Mouse (Mus musculus) cerebellum, adult 9-10 months (tissue): ENCODE data around the gene Aldh5a1.
A peak's percentile ranks its signal among the peaks of the same experiment; 100 is the strongest.
"Not testable (repeated sequence)": the region's sequence is repeated elsewhere in the genome, so short reads cannot be mapped to it uniquely, and the experiment has no call there.

Experiments
- DNase-seq: peaks from one replicate; pipeline ENCODE4 v3.0.0; 2022

Aldh5a1 gene

GRCm38 (mm10) chr13:24937108-24937838, at the start of gene Aldh5a1:
Gene Aldh5a1, minus strand, starts transcription at chr13:24937661.
- DNase-seq: peak; percentile 79

DNA sequence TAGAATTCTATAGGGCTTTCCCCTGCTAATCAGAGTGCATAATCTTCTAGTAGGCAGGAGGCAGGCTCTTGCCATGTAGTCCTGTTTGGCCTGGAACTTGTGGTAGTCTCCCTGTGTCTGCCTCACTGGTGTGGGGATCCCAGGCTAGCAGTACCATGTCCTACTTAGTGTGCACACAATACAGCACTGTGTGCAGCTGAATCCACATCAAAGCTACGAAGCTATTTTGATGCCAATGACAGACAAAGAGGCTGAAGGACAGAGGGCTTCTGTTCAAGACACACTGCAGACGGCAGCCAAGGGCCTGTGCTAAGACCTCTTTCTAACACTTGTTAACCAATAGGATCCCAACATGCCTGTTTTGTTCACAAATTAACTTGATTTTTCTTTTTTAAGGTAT, 48.0 kb upstream of the Aldh5a1 start:
- DNase-seq: peak; percentile 20

DNA sequence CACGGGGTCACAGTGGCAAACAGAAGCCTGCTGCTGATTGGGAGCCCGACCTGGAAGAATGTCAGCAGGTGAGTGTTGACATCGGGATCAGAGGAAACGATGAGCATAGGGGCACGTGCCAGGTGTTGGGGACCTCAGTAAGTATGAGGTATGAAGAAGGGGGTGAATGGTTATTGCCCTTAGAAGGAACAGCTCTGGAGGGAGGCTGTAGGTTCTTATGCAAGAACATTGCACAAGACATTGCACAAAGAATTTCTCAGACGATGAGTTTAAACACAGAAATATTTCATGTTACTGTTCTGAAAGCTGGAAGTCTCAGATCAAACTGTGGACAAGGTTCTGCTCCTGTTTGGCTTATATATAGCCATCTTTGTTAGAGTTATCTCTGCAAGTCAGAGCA, 43.6 kb upstream of the Aldh5a1 start:
- no peak for DNase-seq

DNA sequence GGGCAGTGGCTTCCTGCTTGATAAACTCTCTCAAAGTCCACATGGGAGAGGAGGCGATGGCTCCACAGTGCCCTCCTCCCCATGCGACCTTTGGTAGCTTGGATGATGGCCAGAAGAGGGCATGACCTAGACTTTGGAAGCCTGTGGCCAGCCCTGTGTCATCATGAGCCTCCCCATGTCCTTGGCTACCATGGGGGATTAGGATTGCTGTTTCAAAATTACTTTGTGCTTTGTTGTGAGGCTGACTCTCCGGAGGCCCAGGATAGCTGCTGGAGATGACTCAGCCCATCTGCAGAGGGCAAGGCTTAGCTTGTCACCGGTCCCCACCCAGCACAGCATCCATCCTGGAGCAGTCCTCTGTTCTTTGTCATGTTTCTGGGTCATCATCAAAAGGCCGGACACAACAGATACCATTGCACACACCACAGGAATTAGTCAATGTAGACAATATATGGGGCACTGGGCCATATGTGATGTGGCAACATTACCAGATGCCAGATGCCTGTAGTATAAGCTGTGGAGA, 40.4 kb upstream of the Aldh5a1 start:
- no peak for DNase-seq

GRCm38 (mm10) chr13:24976384-24976783, 38.9 kb upstream of the Aldh5a1 start:
- no peak for DNase-seq

DNA sequence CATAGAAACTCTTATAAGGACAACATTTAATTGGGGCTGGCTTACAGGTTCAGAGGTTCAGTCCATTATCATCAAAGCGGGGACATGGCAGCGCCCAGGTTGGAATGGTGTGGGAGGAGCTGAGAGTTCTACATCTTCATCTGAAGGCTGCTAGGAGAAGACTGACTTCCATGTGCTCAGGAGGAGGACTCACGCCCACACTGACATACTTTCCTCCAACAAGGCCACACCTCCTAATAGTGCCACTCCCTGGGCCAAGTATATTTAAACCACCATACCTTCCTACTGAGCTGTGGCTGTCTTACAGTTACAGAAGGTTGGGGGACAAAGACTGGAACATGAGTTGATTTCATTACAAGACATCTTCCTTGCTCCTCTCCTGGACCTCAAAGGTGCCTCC, 34.3 kb upstream of the Aldh5a1 start:
- DNase-seq: not testable (repeated sequence)

GRCm38 (mm10) chr13:24965846-24966201, 28.4 kb upstream of the Aldh5a1 start:
- DNase-seq: no peak

GRCm38 (mm10) chr13:24965130-24965845, 27.8 kb upstream of the Aldh5a1 start:
- DNase-seq: no peak

DNA sequence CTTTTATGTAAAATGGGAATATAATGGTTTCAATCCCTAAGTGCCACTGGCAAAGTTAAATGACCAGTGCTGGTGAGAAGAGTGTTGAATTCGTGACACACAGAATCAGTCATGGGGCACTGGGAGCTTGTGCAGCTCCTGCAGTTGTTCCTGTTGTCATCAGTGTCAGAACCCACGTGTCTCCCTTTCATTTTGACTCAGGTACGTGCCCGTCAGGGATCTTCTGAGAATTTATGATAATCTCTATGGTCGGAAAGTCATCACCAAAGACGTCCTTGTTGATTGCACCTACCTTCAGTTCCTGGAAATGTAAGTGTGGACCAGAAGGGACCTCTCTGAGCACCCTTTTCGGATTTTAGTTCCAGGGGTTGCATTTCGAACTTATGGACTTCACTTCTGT, 24.7 kb upstream of the Aldh5a1 start:
- DNase-seq: no peak

DNA sequence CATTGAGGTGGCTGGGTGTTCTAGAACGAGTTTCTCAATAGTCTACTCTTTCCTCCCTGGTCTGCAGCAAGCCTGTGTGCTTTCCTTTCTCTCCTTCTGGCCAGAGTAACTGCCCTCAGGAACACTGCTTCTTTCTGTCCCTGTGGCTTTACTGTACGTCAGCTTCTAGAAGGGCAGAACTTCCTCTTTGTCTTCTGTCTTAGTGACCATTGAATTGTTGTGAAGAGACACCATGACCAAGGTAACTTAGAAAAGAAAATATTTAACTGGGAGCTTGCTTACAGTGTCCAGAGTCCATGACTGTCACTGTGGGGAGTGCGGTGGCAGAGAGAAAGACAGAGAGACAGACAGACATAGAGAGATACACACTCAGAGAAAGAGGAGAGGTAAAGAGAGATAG, 22.6 kb upstream of the Aldh5a1 start:
- DNase-seq: no peak

- DNase-seq: no peak
Observed at GRCm38 (mm10) chr13:24958671-24959070, 21.2 kb upstream of the Aldh5a1 start.

GRCm38 (mm10) chr13:24955500-24955899, 18.0 kb upstream of the Aldh5a1 start:
- DNase-seq: no peak

DNA sequence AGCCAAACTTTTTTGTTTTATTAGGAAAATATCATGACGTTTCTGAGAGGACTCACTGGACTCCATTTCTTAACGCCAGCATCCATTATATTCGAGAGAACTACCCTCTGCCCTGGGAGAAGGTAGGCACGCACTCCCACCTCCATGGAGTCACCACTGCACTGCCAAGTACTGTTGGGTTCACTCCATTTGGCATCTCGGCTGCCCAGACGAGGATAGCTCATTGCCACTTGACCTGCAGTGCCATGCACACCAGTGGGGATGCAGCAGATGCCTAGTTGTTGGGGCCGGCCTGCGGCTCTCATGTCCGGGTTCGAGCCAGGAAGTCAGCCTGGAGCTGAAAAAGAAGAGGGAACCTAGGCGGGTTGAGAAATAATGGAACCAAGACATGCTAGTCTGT, 17.6 kb upstream of the Aldh5a1 start:
- no peak for DNase-seq

- DNase-seq: no peak
Observed at GRCm38 (mm10) chr13:24952659-24953058, 15.2 kb upstream of the Aldh5a1 start.

DNA sequence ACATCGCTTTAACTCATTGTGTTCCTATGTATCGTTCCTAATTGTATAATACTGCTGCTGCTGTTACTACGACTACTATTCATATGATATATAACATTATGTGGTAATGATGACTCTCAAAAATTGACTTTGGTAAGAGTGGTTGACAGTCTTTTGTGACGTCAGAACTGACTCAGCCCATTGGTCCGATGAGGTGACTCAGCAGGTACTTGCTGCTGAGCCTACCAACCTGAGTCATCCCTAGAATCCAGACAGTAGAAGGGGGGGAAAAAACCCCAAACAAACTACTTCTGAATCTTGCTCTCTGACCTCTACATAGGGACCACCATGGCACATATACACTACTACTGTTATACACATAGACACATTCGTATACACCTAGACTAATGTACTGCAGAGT, 11.4 kb upstream of the Aldh5a1 start:
- DNase-seq: no peak

- DNase-seq: no peak
Observed at GRCm38 (mm10) chr13:24947158-24947557, 9.7 kb upstream of the Aldh5a1 start.

DNA sequence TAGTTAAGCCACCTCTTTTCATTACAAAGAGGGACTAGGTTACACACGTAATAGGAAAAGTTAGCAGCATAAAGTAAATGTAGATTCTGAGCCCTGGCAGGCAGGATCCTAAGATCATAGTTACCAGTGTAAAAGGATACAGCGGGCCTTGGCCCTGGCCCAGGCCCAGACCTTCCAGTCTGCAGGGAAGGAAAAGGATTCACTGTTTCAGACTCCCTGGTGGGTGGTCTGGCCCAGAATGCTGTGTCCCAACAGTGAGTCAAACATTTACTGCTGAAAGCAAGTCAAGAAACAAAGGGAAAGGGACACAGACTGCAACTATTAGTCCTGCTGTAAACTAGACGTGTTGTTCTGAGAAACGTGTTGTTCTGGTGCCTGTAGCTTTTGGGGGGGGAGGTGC, 8.1 kb upstream of the Aldh5a1 start:
- DNase-seq: peak; percentile 26

DNA sequence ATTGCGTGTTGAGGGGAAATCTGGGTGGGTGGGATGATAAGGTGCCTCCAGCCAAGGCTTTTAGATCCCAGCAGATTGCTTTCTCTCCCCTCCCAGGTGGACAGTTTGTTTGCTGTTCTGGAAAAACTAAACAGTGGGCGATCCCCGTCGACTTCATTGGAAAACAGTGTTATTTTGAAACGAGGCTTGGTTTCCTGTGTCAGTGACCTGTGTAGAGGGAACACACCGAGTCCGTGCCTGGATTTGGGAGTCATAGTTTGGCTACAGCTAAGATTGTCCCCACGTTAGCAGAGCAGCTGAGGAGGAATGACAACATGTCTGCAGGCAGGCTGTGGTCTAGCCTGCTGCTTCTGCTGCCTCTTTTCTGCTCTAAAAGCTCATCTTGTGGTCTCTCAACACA, 5.8 kb upstream of the Aldh5a1 start:
- DNase-seq: no peak

- DNase-seq: peak; percentile 52
Observed at GRCm38 (mm10) chr13:24942512-24943282, 5.2 kb upstream of the Aldh5a1 start, which contains the start of gene Gpld1. Gene Gpld1, plus strand, starts transcription at chr13:24943152.

DNA sequence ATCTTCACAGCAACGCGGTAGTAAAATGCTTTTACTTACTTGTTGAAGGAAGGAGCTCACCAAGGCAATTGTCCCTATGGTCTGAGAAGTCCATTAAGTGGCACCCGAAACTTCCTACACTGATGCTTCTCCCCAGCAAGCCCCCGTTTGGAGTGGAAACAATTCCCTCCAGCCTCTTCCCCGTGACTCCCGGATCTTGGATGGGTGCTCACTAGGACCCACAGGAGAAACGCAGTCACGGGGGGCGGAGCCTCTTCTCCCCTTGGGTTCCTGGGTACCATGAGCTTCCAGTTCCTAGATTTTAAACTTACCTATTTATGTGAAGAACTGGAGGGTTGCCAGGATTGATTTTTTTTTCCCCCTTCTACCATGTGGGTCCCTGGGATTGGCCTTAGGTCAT, 2.0 kb upstream of the Aldh5a1 start:
- peak; percentile 46 for DNase-seq

DNA sequence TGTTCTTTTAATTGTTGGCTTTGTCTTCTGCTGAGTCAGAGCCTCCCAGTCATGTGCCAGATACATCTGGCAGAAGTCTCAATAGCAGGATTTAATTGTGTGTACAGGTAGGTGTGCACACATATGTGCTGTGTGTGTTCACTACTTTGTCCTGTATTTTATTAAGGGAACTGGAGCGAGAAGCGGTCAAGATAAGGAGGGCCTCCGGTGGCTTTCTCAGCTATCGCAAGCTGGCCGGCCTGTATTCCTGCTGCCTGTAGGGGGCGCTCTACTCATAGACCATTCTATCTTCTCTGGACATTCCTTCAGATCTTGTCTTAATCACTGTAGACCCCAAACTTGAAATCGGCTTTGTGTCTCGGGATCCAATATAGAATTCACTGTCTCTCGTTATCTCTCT, 1.2 kb upstream of the Aldh5a1 start:
- DNase-seq: peak; percentile 88

GRCm38 (mm10) chr13:24937839-24938166, 342 bp upstream of the Aldh5a1 start:
- no peak for DNase-seq

- DNase-seq: no peak
Observed at GRCm38 (mm10) chr13:24936772-24937107, 721 bp downstream of the Aldh5a1 start.

DNA sequence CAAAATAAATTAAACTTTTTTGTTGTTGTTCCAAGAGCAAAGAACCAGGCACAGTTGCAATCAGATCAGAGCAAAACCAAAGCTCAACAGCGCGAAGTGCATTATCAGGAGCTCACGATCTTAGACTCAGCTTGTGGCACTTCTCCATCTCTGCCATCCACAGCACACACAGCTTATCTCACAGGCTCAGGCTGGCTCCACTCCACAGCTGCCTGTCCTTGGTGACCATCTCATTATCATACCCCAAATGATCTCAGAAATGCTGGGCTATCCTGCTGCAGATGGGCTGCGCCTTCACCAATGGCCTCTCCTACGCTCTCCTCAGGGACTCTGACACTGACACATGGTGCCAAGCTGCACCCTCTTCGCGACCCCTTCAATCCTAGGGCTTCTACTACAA, 4.3 kb downstream of the Aldh5a1 start:
- DNase-seq: no peak
